Mouse (Mus musculus): ENCODE data around the gene Gpr155. TPM values are rescaled to one million over a fixed set of nuclear protein-coding genes. Genes with fewer than 3 reads are reported as not detected.

Gpr155 gene
- polyA plus RNA-seq (2017; shearing (Covaris generic)) = 7.2 TPM

DNA sequence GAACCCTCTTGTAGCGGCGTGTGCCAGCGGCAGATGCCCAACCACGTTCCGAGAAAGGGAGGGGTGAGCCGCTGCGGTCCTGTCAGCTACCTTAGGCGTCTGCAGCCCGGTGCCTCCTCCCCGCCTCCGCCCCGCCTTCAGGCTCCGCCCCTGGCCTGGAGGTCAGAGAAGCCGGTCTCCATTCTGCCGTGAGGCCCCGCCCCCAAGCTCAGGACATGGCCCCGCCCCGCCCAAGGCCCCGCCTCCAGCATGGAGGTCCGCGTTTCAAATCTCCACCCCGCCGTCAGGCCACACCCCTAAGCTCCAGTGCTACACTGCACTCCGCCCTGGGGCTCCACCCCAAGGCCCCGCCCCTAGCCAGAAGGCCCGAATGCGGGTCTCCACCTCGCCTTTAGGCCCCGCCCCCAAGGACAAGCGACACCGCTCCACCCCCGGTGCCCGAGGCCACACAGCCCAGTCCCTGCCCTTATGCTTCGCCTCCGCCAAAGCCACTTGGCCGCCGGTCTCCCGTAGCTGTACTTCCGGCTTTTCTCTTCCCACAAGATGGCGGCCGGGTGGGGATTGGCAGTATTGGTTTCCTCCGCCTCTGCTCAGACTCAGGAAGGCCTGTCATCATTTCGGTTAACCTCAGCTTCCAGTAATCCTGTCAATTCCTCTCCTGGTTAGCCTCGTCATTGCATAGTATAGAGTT lies at the start of gene Gpr155:
Gpr155 (minus strand) TSS at position 217 of the 691 bp plus-strand sequence.

DNA sequence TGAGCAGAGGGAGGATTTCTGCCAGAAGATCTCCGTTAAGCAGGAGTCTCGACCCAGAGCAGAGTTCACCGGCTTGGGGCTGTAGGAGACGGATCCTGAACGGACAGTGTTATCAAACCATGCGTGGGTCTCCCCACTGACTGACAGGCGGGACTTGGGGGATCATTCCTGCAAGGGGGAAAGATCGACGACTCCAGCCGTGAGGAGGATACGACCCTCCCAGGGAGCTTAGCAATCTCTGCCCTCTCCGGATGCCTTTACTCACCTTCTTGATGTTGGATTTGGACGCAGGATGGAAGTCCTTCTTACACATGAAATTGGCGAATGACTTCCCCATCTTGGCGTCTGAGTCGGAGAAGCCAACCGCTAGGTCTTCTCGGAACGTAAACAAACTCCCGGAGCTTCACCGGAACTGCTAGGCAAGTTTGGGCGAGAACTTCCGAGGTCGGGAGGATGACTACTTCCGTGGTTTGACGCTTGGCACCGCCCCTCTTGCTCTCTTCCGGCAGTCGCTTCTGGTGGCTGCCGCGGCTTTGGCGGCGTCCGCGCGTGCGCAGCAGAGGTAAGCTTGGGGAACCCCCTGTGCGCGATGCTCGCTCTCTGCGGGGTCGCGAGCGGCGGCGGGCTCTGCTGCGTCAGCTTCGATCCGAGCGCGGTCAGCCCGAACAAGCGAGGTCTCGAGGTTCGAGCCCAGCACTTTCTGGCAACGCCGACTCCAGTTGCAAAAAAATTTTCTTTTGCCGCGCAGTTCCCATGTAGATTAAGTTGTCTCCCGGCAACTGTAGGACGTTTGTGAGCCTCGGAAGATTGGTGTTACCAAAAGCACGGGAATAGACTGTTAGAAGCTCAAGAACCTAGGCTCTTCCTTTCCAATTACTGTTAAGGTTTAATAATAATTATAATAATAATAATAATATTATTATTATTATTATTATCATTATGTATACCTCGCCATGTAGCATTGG lies 73.9 kb downstream of the Gpr155 start, which contains the start of the genes Scrn3 and Cir1:
Scrn3 (plus strand) TSS at position 450 of the 965 bp plus-strand sequence.
Cir1 (minus strand) TSS at position 550 of the 965 bp plus-strand sequence.

Other genes starting within 250 kb of the Gpr155 start
- 41.9 TPM for gene Ola1, start 167.6 kb downstream of the Gpr155 start, polyA plus RNA-seq (2017; shearing (Covaris generic))
- not detected for gene Sp9, start 114.6 kb downstream of the Gpr155 start, polyA plus RNA-seq (2017; shearing (Covaris generic))
- gene Scrn3, start 74.0 kb downstream of the Gpr155 start, polyA plus RNA-seq (2017; shearing (Covaris generic)) = 6.2 TPM
- 33.0 TPM for gene Cir1, start 73.9 kb downstream of the Gpr155 start, polyA plus RNA-seq (2017; shearing (Covaris generic))
- 64.9 TPM for gene Wipf1, start 143.2 kb upstream of the Gpr155 start, polyA plus RNA-seq (2017; shearing (Covaris generic))
- gene Chrna1, start 193.8 kb upstream of the Gpr155 start, polyA plus RNA-seq (2017; shearing (Covaris generic)) = not detected

All from naive thymus-derived CD4-positive, alpha-beta T cell, adult 5 months (primary cell).